Mouse (Mus musculus): ENCODE data around the gene Ccdc183.

DNA sequence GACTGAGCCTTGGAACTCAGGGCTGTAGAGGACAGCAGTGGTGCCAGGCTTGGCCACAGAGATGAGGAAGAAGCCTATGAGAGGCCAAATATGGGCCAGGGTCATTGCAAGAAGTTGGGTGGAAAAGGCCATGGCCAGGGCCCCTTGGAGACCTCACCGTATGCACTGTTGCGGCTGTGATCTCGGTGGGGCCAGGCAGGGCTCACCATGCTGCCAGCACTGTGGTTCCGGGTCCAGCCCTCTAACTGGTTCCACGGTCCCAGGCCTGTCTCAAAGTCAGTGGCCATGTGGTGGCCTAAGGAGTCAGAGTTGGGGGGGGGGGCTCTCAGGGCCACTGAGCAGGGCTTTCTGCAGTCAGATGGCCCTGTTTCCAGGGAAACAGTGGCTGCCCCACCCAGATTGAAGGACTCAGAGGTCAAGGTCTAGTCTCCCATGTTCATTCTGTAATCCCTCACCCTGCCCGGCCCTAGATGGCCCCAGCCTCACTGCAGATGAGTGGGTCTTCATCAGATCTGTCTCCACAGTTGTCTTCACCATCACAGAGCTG lies 48.9 kb downstream of the Ccdc183 start:
- TF ChIP-seq CTCF (conservative IDR thresholded peaks at IDR 0.05; ENCODE audit: low read length), result no peak
- no peak for TF ChIP-seq POU5F1 (IDR thresholded peaks at IDR 0.05; ENCODE audit: borderline replicate concordance, low read length)
- TF ChIP-seq NANOG (IDR thresholded peaks at IDR 0.05; ENCODE audit: borderline replicate concordance, low read length), result no peak
